Mouse (Mus musculus) neutrophil, adult 5-6 weeks (primary cell): ENCODE data around the gene Calu. TPM values are rescaled to one million over a fixed set of nuclear protein-coding genes. Genes with fewer than 3 reads are reported as not detected.

ENCODE experiments used
- ATAC-seq: fragments of 151-379, 151-347 bp; 2 replicates; pipeline ENCODE4 v1.8.0; 2017; ENCODE audit warnings: mild to moderate bottlenecking, moderate TSS enrichment; ENCODE audit not compliant: insufficient number of reproducible peaks, poor library complexity, low FRiP score, severe bottlenecking; ENCODE audit errors: extremely low read depth
- total RNA-seq: library from RNA; stranded (forward); fragments of 200-1000 nt; gene quantifications from 2 replicates; pipeline ENCODE4 v1.2.3, GENCODE M21; 2017

Calu gene
- total RNA-seq, 1 experiment from 2014 or later: 63.9 TPM

GRCm38 (mm10) chr6:29399851-29400250 lies 52.0 kb downstream of the Calu start:
- no peak for ATAC-seq

DNA sequence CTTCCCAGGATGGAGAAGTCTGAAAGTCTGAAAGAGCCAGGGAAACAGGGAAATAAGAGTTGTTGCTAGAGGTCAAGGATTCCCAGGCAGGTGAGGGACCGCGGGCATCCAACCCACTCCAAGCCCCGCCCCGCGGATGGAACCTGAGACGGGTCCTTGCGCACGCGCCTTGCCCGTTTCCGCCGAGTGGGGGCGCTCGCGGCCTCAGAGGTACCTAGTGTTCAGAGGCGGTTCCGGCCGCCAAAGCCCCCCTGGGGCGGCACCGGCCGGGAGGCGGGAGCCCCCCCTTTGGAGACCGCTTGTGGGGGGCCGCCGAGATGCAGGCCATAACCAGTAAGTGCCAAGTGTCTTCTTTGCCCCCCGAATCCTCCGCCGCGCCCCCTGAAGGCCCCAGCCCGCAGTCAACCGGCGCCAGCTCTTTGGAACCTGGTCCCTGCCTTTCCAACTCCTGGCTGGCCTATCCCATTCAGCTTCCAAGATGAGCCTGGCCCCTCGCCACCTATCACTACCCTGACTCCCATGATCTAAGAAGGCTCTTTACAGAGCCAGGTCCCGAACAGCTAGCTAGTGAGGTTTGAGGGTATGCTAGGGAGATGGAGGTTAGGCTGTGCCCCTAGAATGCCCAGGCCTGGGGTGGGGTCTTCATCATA lies 54.9 kb downstream of the Calu start:
- no peak for ATAC-seq

GRCm38 (mm10) chr6:29406412-29406811 lies 58.5 kb downstream of the Calu start:
- no peak for ATAC-seq

DNA sequence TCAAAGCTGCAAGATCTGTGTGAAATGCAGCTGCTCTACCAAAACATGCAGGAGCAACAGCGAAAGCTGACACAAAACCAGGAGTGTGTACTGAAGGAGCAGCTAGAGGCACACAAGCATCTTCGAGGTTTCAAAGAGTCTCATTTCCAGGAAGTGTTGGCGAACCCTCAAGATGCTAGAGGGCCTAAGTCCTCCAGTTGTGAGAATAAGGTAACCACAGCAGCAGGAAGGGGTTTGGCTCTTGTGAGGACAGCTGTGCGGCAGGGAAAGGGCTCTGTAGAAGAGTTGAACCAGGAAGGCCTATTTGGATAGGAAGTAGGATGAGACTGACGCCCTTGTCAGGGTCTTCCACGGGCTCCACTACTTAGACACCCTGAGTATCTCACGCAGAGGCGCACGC lies 67.6 kb downstream of the Calu start:
- ATAC-seq: no peak

GRCm38 (mm10) chr6:29420596-29420995 lies 72.7 kb downstream of the Calu start:
- no peak for ATAC-seq

GRCm38 (mm10) chr6:29425118-29425517 lies 77.2 kb downstream of the Calu start:
- ATAC-seq: no peak

- no peak for ATAC-seq
These were observed 78.5 kb downstream of the Calu start for GRCm38 (mm10) chr6:29426331-29426730.

Other genes starting within 250 kb of the Calu start
- 55.6 and 67.9 TPM in 2 replicates for gene Rbm28, start 183.1 kb upstream of the Calu start, total RNA-seq
- not detected in 2 replicates for gene Prrt4, start 168.5 kb upstream of the Calu start, total RNA-seq
- 17.1 and 18.2 TPM in 2 replicates for gene Impdh1, start 131.7 kb upstream of the Calu start, total RNA-seq
- gene Hilpda, start 75.6 kb upstream of the Calu start, total RNA-seq: 1.7 and 4.4 TPM in 2 replicates
- gene Fam71f2, start 68.5 kb upstream of the Calu start, total RNA-seq: 1.4 TPM in 1 of 2 replicates, not detected in the other
- not detected in 2 replicates for gene Fam71f1, start 28.9 kb upstream of the Calu start, total RNA-seq
- gene Opn1sw, start 40.4 kb downstream of the Calu start, total RNA-seq: not detected in 2 replicates
- 0.49 TPM in 1 of 2 replicates, not detected in the other for gene Ccdc136, start 48.2 kb downstream of the Calu start, total RNA-seq
- not detected in 2 replicates for gene Flnc, start 85.2 kb downstream of the Calu start, total RNA-seq
- gene Atp6v1f, start 119.6 kb downstream of the Calu start, total RNA-seq: 99.2 and 132 TPM in 2 replicates
- gene Atp6v1fnb, start 123.4 kb downstream of the Calu start, total RNA-seq: 5.1 and 7.6 TPM in 2 replicates
- gene Kcp, start 159.9 kb downstream of the Calu start, total RNA-seq: 0.12 TPM in 1 of 2 replicates, not detected in the other
- 154 and 179 TPM in 2 replicates for gene Irf5, start 178.6 kb downstream of the Calu start, total RNA-seq